Mouse (Mus musculus) testis, postnatal 10 days (tissue): ENCODE measurements around the gene Ncbp2.
"Not testable (repeated sequence)": the region's sequence is repeated elsewhere in the genome, so short reads cannot be mapped to it uniquely, and the experiment has no call there.

Experiments
- DNase-seq: peaks from one replicate; pipeline ENCODE4 v3.0.0; 2021; ENCODE audit warnings: low spot score

Ncbp2 gene

GRCm38 (mm10) chr16:31935091-31935979, 13.0 kb upstream of the Ncbp2 start:
- no peak for DNase-seq

GRCm38 (mm10) chr16:31936568-31936967, 11.7 kb upstream of the Ncbp2 start:
- DNase-seq: no peak

DNA sequence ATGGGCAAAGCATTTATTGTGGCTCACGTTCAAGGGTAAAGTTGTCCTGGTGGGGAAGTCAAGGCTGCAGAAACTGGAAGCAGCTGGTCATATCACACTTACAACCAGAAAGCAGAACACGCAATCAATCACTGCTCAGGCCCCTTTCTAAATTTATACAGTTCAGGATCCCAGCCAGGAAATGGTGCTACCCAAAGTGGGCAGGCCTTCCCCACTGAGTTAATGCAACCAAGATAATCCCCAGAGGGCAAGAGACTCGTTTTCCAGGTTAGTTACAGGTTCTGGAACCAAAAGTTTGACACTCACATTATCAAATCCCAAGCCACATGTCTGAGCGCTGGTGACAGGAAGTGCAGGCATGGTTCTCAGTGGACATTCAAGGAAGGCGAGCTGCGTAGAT, 9.5 kb upstream of the Ncbp2 start:
- no peak for DNase-seq

GRCm38 (mm10) chr16:31940586-31940985, 7.7 kb upstream of the Ncbp2 start:
- no peak for DNase-seq

- peak; percentile 90 for DNase-seq
These were observed 4.3 kb upstream of the Ncbp2 start for GRCm38 (mm10) chr16:31943980-31944379.

DNA sequence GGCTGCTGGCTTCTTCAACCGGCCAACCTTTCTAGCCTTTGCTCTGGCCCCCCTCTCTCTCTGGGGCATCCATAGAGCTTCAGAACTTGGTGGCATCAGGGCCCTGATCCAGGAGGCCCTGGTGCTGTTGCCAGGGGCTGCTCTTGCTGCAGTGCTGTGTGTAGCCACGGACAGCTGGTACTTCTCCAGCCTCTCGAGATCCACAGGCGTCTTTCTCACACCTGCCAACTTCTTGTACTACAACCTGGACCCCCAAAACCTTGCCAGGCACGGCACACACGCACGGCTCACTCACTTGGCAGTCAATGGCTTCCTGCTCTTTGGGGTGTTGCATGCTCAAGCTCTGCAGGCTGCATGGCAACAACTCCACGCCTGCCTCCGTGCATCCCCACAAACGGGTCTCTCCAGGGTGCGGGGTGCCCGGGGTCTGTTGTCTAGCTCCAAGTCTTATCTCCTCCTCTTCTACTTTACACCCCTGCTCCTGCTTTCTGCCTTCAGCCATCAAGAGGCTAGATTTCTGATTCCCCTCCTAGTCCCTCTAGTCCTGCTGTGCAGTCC, 3.5 kb upstream of the Ncbp2 start:
- DNase-seq: no peak

GRCm38 (mm10) chr16:31945372-31945771, 2.9 kb upstream of the Ncbp2 start:
- no peak for DNase-seq

GRCm38 (mm10) chr16:31945986-31946385, 2.3 kb upstream of the Ncbp2 start:
- not testable (repeated sequence) for DNase-seq

GRCm38 (mm10) chr16:31947333-31947732, 980 bp upstream of the Ncbp2 start:
- DNase-seq: no peak

- no peak for DNase-seq
These were observed 404 bp upstream of the Ncbp2 start for GRCm38 (mm10) chr16:31947901-31948316.

- no peak for DNase-seq
These were observed 14.9 kb downstream of the Ncbp2 start for GRCm38 (mm10) chr16:31963224-31963623.

DNA sequence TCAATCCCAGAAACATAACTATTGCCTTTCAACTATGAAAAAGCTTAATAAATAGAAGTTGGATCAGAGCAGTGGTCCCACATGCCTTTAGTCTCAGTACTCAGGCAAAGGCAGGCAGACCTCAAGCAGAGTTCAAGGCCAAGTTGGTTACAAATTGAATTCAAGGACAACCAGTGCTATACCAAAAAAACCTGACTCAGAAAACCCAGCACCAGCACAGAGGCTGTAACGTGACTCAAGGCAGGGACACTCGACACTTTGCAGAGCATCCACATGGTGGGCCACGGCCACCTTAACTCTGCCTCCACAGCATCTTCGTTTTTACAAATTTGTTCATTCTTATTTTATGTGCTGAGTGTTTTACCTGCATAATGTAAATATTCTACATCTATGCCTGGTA, 26.9 kb downstream of the Ncbp2 start:
- no peak for DNase-seq

DNA sequence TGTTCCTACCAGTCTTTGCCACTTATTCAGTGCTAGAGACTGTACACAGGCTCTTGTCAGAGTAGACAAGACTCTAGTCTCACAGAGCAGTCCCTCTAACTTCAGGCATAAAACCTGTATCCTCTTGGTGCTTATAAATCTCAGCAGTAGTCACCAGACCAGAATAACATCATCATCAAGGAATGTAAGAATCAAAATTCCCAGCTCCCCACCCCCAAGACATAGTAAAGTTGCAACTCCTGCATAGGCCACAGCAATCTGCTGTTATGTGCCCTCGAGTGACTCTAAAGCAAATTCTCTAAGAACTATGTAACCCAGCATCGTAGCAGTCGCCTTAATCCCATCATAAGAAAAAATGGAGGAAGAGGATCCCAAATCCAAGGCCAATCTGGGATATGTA, 31.2 kb downstream of the Ncbp2 start:
- DNase-seq: no peak

DNA sequence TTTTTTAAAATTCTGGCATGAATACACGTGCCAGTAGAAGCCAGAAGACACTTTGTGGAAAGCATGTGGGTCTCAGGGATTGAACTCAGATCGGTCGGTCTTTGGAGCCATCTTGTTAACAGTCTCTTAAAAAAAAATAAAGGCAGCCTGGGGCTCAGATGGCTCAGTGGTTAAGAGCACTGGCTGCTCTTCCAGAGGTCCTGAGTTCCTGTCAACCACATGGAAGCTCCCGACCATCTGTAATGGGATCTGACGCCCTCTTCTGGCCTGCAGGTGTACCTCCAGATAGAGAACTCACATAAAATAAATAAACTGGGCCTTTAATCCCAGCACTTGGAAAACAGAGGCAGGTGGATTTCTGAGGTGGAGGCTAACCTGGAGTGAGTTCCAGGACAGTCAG, 32.6 kb downstream of the Ncbp2 start:
- no peak for DNase-seq

DNA sequence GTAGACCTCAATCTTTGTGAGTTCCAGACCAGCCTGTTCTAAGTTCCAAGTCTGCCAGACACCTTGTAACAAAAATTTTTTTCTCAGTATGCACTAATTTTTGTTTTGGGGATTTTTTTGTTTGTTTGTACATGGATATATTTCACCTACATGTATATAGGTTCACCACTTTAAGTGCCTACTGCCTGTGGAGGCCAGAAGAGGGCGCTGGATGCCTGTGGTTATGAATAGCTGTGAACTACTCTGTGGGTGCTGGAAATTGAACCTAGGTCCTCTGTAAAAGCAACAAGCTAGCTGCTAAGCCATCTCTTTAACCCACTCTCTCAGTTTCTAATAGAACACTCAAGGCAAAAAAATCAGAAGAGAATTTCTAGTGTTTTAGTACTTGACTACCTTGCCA, 43.7 kb downstream of the Ncbp2 start:
- no peak for DNase-seq

DNA sequence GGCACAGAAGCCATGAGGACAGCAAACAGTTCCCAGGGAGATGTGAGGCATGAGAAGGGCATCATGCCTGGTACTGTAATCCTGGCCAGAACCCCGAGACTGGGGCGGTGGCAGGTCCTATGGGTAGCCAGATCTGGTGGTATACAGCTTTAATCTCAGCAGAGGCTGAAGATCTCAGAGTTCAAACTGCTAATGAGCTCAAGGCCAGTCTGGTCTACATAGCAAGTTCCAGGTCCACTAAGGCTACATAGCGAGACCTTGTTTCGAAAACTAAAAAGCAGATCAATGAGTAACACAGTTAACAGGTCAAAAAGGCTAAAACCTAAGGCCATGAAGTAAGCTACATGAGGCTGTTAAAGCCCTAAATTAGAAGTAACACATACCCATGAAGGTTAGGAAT, 44.9 kb downstream of the Ncbp2 start:
- no peak for DNase-seq

- DNase-seq: no peak
These were observed 45.6 kb downstream of the Ncbp2 start for GRCm38 (mm10) chr16:31993946-31994345.

GRCm38 (mm10) chr16:31996371-31996770, 48.1 kb downstream of the Ncbp2 start:
- DNase-seq: no peak

DNA sequence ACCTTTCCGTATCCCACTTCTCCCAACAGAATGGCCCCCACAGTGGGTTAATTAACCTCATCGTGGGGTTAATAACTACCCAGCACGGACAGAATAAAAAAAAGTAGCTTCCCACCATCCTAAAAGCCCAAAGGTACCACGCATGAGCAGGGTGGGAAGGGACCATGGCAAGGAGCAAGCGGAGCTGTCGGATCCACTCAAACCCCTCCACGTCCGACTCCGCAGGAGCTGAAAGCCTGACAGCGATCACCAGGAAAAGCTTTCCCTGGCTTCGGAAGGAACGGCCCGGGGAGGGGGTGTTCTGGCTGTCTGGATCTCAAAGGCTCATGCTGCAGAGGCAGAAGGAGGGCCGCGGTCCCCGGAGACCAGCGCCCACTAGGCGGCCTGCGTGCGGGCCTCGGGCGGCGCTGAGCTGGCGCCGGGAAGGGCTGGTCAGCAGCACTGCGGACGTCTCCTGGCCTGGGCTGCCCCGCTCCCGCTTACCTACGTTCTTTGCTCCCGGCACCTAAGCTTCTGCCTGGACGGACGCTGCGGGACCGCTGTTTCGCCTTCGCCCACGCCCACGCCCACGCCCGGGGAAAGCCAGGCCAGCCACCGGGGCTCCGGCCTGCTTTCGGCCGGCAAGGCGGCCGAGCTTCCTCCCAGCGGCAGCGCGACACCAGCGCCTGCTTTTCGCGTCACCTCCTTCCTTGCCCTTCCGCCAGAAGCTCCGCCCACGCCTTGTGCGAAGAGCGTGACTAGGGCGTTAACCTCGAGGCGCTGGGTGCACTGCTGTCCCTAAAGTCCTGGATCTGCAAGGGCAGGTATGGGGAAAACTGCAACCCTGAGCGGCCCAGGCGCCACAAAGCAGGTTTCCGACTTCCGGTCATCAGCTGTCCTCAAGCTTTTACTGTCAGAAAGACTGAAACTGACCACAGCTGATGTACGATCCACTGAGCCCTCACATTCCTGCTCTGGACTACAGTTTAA, 54.5 kb downstream of the Ncbp2 start, which contains the start of gene Senp5:
Senp5 (minus strand) TSS at position 779 of the 969 bp plus-strand sequence.
- peak; percentile 93 for DNase-seq

DNA sequence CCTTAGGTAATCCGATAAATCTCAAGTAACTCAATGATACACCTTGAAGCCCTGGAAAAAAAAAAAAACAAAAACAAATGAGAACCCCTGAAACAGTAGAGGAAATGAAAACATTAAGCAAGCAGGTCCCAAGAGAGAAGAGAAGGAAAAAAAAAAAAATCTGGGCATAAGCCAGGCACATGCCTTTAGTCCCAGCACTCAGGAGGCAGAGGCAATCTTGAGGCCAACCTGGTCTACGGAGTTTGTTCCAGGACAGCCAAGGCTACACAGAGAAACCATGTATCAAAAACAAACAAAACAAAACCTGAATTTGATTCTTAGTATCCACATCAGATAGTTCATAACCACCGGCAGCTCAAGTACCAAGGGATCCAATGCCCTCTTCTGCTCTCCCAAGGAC, 56.4 kb downstream of the Ncbp2 start:
- no peak for DNase-seq

DNA sequence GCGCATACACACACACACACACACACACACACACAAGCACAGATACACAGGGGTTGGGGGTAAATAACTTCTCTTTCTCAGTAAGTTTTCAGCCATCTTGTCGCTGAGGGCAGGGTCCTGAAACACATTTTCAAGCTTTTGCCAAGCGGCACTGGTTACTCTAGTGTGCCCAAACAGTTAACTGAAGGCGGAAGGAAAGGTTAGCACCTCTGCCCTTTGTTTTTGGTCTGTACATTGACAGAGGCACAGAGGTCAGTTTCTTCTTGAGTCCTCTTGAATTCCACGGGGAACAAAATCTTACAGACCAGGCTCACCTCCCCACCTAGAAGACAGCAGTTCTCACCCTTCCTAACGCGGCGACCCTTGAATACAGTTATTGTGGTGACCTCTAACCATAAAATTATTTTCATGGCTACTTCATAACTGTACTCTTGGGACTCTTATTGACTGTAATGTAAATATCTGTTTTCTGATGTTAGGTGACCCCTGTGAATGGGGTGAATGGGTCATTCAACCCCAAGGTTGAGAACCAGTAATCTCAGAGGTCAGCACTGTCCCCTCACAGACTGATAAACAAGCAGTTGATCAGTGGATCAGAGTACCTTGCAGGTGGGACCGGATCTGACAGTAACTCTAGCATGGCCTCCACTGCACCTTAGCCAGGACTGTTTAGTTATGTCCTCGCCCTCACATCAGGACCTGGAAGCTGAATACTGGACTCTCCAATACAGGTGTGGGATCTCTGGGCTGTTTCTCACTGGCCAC, 60.4 kb downstream of the Ncbp2 start:
- DNase-seq: no peak

DNA sequence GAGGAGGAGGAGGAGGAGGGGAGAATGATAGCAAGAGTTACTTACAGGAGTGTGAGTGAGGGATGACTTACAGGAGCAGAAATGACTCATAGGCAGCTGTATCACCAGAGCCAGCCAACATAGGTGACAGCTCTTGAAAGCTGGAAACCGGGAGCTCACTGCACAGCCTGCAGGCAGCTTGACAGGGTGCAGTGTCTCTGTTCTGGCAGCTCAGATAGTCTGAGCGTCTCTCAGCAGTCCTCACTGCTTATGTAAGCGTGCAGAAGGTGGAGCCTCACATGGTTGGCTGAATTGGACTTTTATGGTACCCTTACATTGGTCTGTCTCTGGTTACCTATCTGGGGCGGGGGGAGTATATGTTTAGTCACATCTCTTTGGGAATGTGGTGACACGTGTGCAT, 61.6 kb downstream of the Ncbp2 start:
- no peak for DNase-seq
